Mouse (Mus musculus): Measurements from ENCODE around the gene Saysd1. TPM values are rescaled to one million over a fixed set of nuclear protein-coding genes. Genes with fewer than 3 reads are reported as not detected.

Gene Saysd1
- total RNA-seq, 1 experiment, result 7.2 TPM

GRCm38 (mm10) chr14:20098061-20098460, 40.3 kb downstream of the Saysd1 start:
- no peaks in the 10 kb centered on the region for H3K4me1 ChIP-seq (ENCODE audit: control insufficient read depth in 2 of 2, insufficient read depth in 2 of 2, low read length in 2 of 2, poor library complexity in 1 of 2)
- in situ Hi-C loops (cut with MboI; ENCODE audit: low sequenced_read_pairs in 2 of 2, unreplicated experiment in 2 of 2), result no loop called here
- H3K9ac ChIP-seq (ENCODE audit: insufficient read depth, low read depth, low read length, poor library complexity, severe bottlenecking), result no peak overlapping the region
- H3K36me3 ChIP-seq (ENCODE audit: control insufficient read depth, insufficient read depth, low read length, poor library complexity, severe bottlenecking), result no peaks in the 10 kb centered on the region
- TF ChIP-seq ZNF384 (IDR thresholded peaks at IDR 0.05; ENCODE audit: low read depth, low read length) (no peak), CHD2 (IDR thresholded peaks at IDR 0.05; ENCODE audit: low read depth, low read length) (no peak), ZC3H11A (IDR thresholded peaks at IDR 0.05; ENCODE audit: borderline replicate concordance, low read depth, low read length) (no peak), MAFK (IDR thresholded peaks at IDR 0.05; ENCODE audit: insufficient read depth, low read depth, low read length) (no peak), HCFC1 (IDR thresholded peaks at IDR 0.05; ENCODE audit: borderline replicate concordance, insufficient read depth, low read length) (no peak)
- H3K9me3 ChIP-seq (ENCODE audit: control insufficient read depth, insufficient read depth, low read depth, low read length), result no peaks in the 10 kb centered on the region
- DNase-seq (ENCODE audit: low read depth, low spot score), result no peak
- H3K4me3 ChIP-seq (ENCODE audit: insufficient read depth in 1 of 2, low read depth in 1 of 2, low read length in 2 of 2, poor library complexity in 1 of 2, severe bottlenecking in 1 of 2), result no peak overlapping the region
- H3K27ac ChIP-seq (ENCODE audit: insufficient read depth, low read depth, low read length, poor library complexity, severe bottlenecking), result no peak overlapping the region

GRCm38 (mm10) chr14:20094942-20095341, 43.4 kb downstream of the Saysd1 start:
- Histone ChIP-seq H3K4me3 (ENCODE audit: insufficient read depth in 1 of 2, low read depth in 1 of 2, low read length in 2 of 2, poor library complexity in 1 of 2, severe bottlenecking in 1 of 2) (no peak overlapping the region), H3K27ac (ENCODE audit: insufficient read depth, low read depth, low read length, poor library complexity, severe bottlenecking) (no peak overlapping the region), H3K9ac (ENCODE audit: insufficient read depth, low read depth, low read length, poor library complexity, severe bottlenecking) (no peak overlapping the region), H3K4me1 (ENCODE audit: control insufficient read depth in 2 of 2, insufficient read depth in 2 of 2, low read length in 2 of 2, poor library complexity in 1 of 2) (no peaks in the 10 kb centered on the region), H3K36me3 (ENCODE audit: control insufficient read depth, insufficient read depth, low read length, poor library complexity, severe bottlenecking) (no peaks in the 10 kb centered on the region), H3K9me3 (ENCODE audit: control insufficient read depth, insufficient read depth, low read depth, low read length) (no peaks in the 10 kb centered on the region)
- in situ Hi-C loops (cut with MboI; ENCODE audit: low sequenced_read_pairs in 2 of 2, unreplicated experiment in 2 of 2), result no loop called here
- DNase-seq (ENCODE audit: low read depth, low spot score), result no peak
- TF ChIP-seq ZNF384 (IDR thresholded peaks at IDR 0.05; ENCODE audit: low read depth, low read length) (no peak), MAFK (IDR thresholded peaks at IDR 0.05; ENCODE audit: insufficient read depth, low read depth, low read length) (no peak), HCFC1 (IDR thresholded peaks at IDR 0.05; ENCODE audit: borderline replicate concordance, insufficient read depth, low read length) (no peak), ZC3H11A (IDR thresholded peaks at IDR 0.05; ENCODE audit: borderline replicate concordance, low read depth, low read length) (no peak)

GRCm38 (mm10) chr14:20093493-20093892, 44.8 kb downstream of the Saysd1 start:
- no peaks in the 10 kb centered on the region for H3K9me3 ChIP-seq (ENCODE audit: control insufficient read depth, insufficient read depth, low read depth, low read length)
- H3K9ac ChIP-seq (ENCODE audit: insufficient read depth, low read depth, low read length, poor library complexity, severe bottlenecking), result no peak overlapping the region
- no peak overlapping the region for H3K4me3 ChIP-seq (ENCODE audit: insufficient read depth in 1 of 2, low read depth in 1 of 2, low read length in 2 of 2, poor library complexity in 1 of 2, severe bottlenecking in 1 of 2)
- in situ Hi-C loops (cut with MboI; ENCODE audit: low sequenced_read_pairs in 2 of 2, unreplicated experiment in 2 of 2), result no loop called here
- peak; percentile 73 for DNase-seq (ENCODE audit: low read depth, low spot score)
- H3K4me1 ChIP-seq (ENCODE audit: control insufficient read depth in 2 of 2, insufficient read depth in 2 of 2, low read length in 2 of 2, poor library complexity in 1 of 2), result no peaks in the 10 kb centered on the region
- TF ChIP-seq ZNF384 (IDR thresholded peaks at IDR 0.05; ENCODE audit: low read depth, low read length), result no peak
- no peak for TF ChIP-seq CHD2 (IDR thresholded peaks at IDR 0.05; ENCODE audit: low read depth, low read length)
- TF ChIP-seq HCFC1 (IDR thresholded peaks at IDR 0.05; ENCODE audit: borderline replicate concordance, insufficient read depth, low read length), result no peak
- H3K27ac ChIP-seq (ENCODE audit: insufficient read depth, low read depth, low read length, poor library complexity, severe bottlenecking), result no peak overlapping the region
- H3K36me3 ChIP-seq (ENCODE audit: control insufficient read depth, insufficient read depth, low read length, poor library complexity, severe bottlenecking), result no peaks in the 10 kb centered on the region

DNA sequence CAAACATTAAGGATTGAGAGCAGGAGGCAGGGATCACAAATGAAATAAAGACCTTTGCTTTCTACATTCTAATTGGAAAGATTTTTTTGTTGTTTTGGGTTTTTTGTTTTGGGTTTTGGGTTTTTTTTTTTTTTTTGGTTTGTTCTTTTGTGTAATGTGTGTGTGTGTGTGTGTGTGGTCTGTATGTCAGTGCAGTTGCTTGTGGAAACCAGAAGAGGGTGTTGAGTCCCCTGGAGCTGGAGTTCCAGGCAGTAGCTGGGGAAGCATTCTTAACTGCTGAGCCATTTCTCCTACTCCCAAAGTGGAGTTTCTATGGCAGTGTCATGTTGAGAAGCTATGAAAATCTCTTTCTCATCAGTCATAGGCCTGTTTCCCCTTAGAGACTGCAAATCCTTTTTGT, 54.0 kb downstream of the Saysd1 start:
- no peak overlapping the region for H3K4me3 ChIP-seq (ENCODE audit: insufficient read depth in 1 of 2, low read depth in 1 of 2, low read length in 2 of 2, poor library complexity in 1 of 2, severe bottlenecking in 1 of 2)
- peaks cover 2 to 9% of the 10 kb centered on the region in 2 experiments; a peak in 3 of 4 replicates for H3K4me1 ChIP-seq (ENCODE audit: control insufficient read depth in 2 of 2, insufficient read depth in 2 of 2, low read length in 2 of 2, poor library complexity in 1 of 2)
- in situ Hi-C loops (cut with MboI; ENCODE audit: low sequenced_read_pairs in 2 of 2, unreplicated experiment in 2 of 2), result no loop called here
- DNase-seq (ENCODE audit: low read depth, low spot score), result no peak
- no peak overlapping the region for H3K27ac ChIP-seq (ENCODE audit: insufficient read depth, low read depth, low read length, poor library complexity, severe bottlenecking)
- H3K9ac ChIP-seq (ENCODE audit: insufficient read depth, low read depth, low read length, poor library complexity, severe bottlenecking), result no peak overlapping the region
- no peaks in the 10 kb centered on the region for H3K9me3 ChIP-seq (ENCODE audit: control insufficient read depth, insufficient read depth, low read depth, low read length)
- peak; percentile 93 for TF ChIP-seq ZNF384 (IDR thresholded peaks at IDR 0.05; ENCODE audit: low read depth, low read length)
- TF ChIP-seq ZC3H11A (IDR thresholded peaks at IDR 0.05; ENCODE audit: borderline replicate concordance, low read depth, low read length), result no peak
- H3K36me3 ChIP-seq (ENCODE audit: control insufficient read depth, insufficient read depth, low read length, poor library complexity, severe bottlenecking), result no peaks in the 10 kb centered on the region

GRCm38 (mm10) chr14:20082536-20083325, 55.6 kb downstream of the Saysd1 start:
- Histone ChIP-seq H3K9me3 (ENCODE audit: control insufficient read depth, insufficient read depth, low read depth, low read length) (no peaks in the 10 kb centered on the region), H3K9ac (ENCODE audit: insufficient read depth, low read depth, low read length, poor library complexity, severe bottlenecking) (peak overlapping the region; percentile 87), H3K36me3 (ENCODE audit: control insufficient read depth, insufficient read depth, low read length, poor library complexity, severe bottlenecking) (no peaks in the 10 kb centered on the region), H3K4me1 (ENCODE audit: control insufficient read depth in 2 of 2, insufficient read depth in 2 of 2, low read length in 2 of 2, poor library complexity in 1 of 2) (peaks cover 2 to 9% of the 10 kb centered on the region in 2 experiments; a peak in 3 of 4 replicates), H3K4me3 (ENCODE audit: insufficient read depth in 1 of 2, low read depth in 1 of 2, low read length in 2 of 2, poor library complexity in 1 of 2, severe bottlenecking in 1 of 2) (peak overlapping the region; percentile 64 to 70), H3K27ac (ENCODE audit: insufficient read depth, low read depth, low read length, poor library complexity, severe bottlenecking) (peak overlapping the region; percentile 93)
- peak; percentile 89 for DNase-seq (ENCODE audit: low read depth, low spot score)
- in situ Hi-C loops (cut with MboI; ENCODE audit: low sequenced_read_pairs in 2 of 2, unreplicated experiment in 2 of 2), result no loop called here
- TF ChIP-seq CHD2 (IDR thresholded peaks at IDR 0.05; ENCODE audit: low read depth, low read length) (no peak), ZNF384 (IDR thresholded peaks at IDR 0.05; ENCODE audit: low read depth, low read length) (no peak), MAFK (IDR thresholded peaks at IDR 0.05; ENCODE audit: insufficient read depth, low read depth, low read length) (no peak), HCFC1 (IDR thresholded peaks at IDR 0.05; ENCODE audit: borderline replicate concordance, insufficient read depth, low read length) (peak; percentile 63; the same call in 1 of the 2 replicates), ZC3H11A (IDR thresholded peaks at IDR 0.05; ENCODE audit: borderline replicate concordance, low read depth, low read length) (no peak)

All from ES-E14 (cell line).